4 mouse cellular contexts compared by ENCODE assay signal in genomic region chr1:173919279-173919678, GRCm38 (mm10). TPM values are rescaled to one million over a fixed set of nuclear protein-coding genes. Genes with fewer than 3 reads are reported as not detected.
"Had no signal": no experiment of that assay in that cellular context is flagged by ENCODE, and none has a peak within 500 bp of the region (broad histone marks: within the 10 kb centered on the region; RNA-seq: fewer than 3 reads in every experiment).

No protein-coding gene starts in this region.

RNA-seq across cellular contexts. Expression of gene Ifi211, which starts 6.4 kb away (rescaled TPM):
- polyA plus RNA-seq: erythroblast, embryonic 14.5 days had no signal

RNA-seq across cellular contexts. Expression of gene Mndal, which starts 23.0 kb away (rescaled TPM):
- polyA plus RNA-seq: embryonic facial prominence, embryonic 10.5 days; erythroblast, embryonic 14.5 days; forebrain, embryonic 10.5 days had no signal

RNA-seq across cellular contexts. Expression of gene Ifi203, which starts 23.2 kb away (rescaled TPM):
- polyA plus RNA-seq: embryonic facial prominence, embryonic 10.5 days; erythroblast, embryonic 14.5 days; forebrain, embryonic 11.5 days had no signal
